ENCODE assay signal across 9 mouse cellular contexts in genomic region chr11:67975252-67975651, GRCm38 (mm10). TPM values are rescaled to one million over a fixed set of nuclear protein-coding genes. Genes with fewer than 3 reads are reported as not detected.
A peak's percentile ranks its signal among the peaks of the same experiment; 100 is the strongest.
DNase-seq lines count a peak whose midpoint lies in the region; ATAC-seq and TF ChIP-seq lines count a peak whose summit lies in the region.
"Had no signal": no experiment of that assay in that cellular context is flagged by ENCODE, and none has a peak within 500 bp of the region (broad histone marks: within the 10 kb centered on the region; RNA-seq: fewer than 3 reads in every experiment).

No protein-coding gene starts in this region.

- in situ Hi-C loops in Patski (cut with MboI; ENCODE audit: low pct_unique_long_range_greater_than_20kb) = no loop called here

- H3K36me3 ChIP-seq in kidney, adult 2 months (ENCODE audit: control insufficient read depth, insufficient read depth, low read length) = no peaks in the 10 kb centered on the region

- DNase-seq in cerebellum, postnatal 10 days = peak; percentile 66 to 68
- no peak for DNase-seq in cerebellum, postnatal 36 days
- DNase-seq in left cerebral cortex, postnatal 4 days = peak; percentile 45
- DNase-seq in left cerebral cortex, adult 9 months (ENCODE audit: low spot score in 2 of 2) = no peak
- DNase-seq in Patski (ENCODE audit: low read depth, low spot score) = no peak
- DNase-seq in lung, postnatal 14 days = peak; percentile 18
- no peak for DNase-seq in kidney, adult 2 months
- DNase-seq in kidney, adult 8-10 months = no peak

- intact Hi-C loops in left cerebral cortex, postnatal 4 days (cut with DNase I) = loop anchor here (10.0 kb wide), 1 partner anchor 430 kb away; the partner anchor contains the start of gene Ntn1

- H3K4me1 ChIP-seq in kidney, adult 2 months (ENCODE audit: control insufficient read depth, insufficient read depth, low read length) = no peaks in the 10 kb centered on the region

- H3K27me3 ChIP-seq in Patski = no peaks in the 10 kb centered on the region
- H3K27me3 ChIP-seq in kidney, adult 2 months (replicated peaks; ENCODE audit: control insufficient read depth, insufficient read depth, low read length) = no peaks in the 10 kb centered on the region

- no peak overlapping the region for H3K4me3 ChIP-seq in kidney, adult 2 months (ENCODE audit: insufficient read depth, low read depth, low read length)

- 12% methylated on average over 2 of the region's 2 CpGs for WGBS in kidney, adult 2 months

- peak; percentile 40 for TF ChIP-seq CTCF in Patski (IDR thresholded peaks at IDR 0.05)
- TF ChIP-seq CTCF in kidney, adult 2 months (conservative IDR thresholded peaks at IDR 0.05; ENCODE audit: insufficient read depth, insufficient read length, low read depth, low read length) = no peak

- POLR2A ChIA-PET in Patski (lab: Charles Lee) = interaction anchor here (0.6 kb wide), 1 partner anchor 210 kb away, joined by 5 read pairs; no protein-coding TSS in a partner anchor

- H3K27ac ChIP-seq in kidney, adult 2 months (ENCODE audit: insufficient read depth, low read depth, low read length) = no peak overlapping the region

- ATAC-seq in Patski = no peak

- TF ChIP-seq POLR2A in kidney, adult 2 months (IDR thresholded peaks at IDR 0.05; ENCODE audit: low read depth, low read length) = no peak

- CTCF ChIA-PET in Patski (lab: Charles Lee) = interaction anchor here (0.6 to 3.2 kb wide), 6 partner anchors 11 to 442 kb away, joined by 3 to 7 read pairs (median 3); no protein-coding TSS in a partner anchor

RNA-seq across cellular contexts. Expression of gene Stx8, which starts 9.3 kb away (rescaled TPM):
- 10 to 100 TPM; 26.7 to 30.1 TPM for total RNA-seq in left cerebral cortex, postnatal 4 days (2021)
- 64.8 TPM for polyA plus RNA-seq in Patski (2021)
- 6.9 and 10.7 TPM in 2 replicates for polyA plus RNA-seq in kidney, adult 2 months (2012; rRNA removed)

RNA-seq across cellular contexts. Expression of gene Cfap52, which starts 9.8 kb away (rescaled TPM):
- total RNA-seq in left cerebral cortex, postnatal 4 days (2021) = 1 to 10 TPM; 2.0 to 5.7 TPM
- polyA plus RNA-seq in Patski (2021) = 1.9 TPM
- polyA plus RNA-seq in kidney, adult 2 months (2012; rRNA removed) = 1.9 and 4.8 TPM in 2 replicates
- total RNA-seq: megakaryocyte, adult 5-6 weeks had no signal

RNA-seq across cellular contexts. Expression of gene Usp43, which starts 53.3 kb away (rescaled TPM):
- 10 to 100 TPM; 32.2 to 33.3 TPM for total RNA-seq in left cerebral cortex, postnatal 4 days (2021)
- 6.6 TPM for polyA plus RNA-seq in Patski (2021)
- 3.0 and 3.5 TPM in 2 replicates for polyA plus RNA-seq in kidney, adult 2 months (2012; rRNA removed)
- total RNA-seq: megakaryocyte, adult 5-6 weeks had no signal

Comparison
In these comparisons a context has a peak if more than half of its experiments do, and no peak if none do; other contexts are left out.
1. DNase-seq: peak in cerebellum, postnatal 10 days (2 of 2), left cerebral cortex, postnatal 4 days (single experiment) and lung, postnatal 14 days (single experiment); none in cerebellum, postnatal 36 days (0 of 2), left cerebral cortex, adult 9 months (0 of 2), Patski (single experiment), kidney, adult 2 months (single experiment) and kidney, adult 8-10 months (0 of 2).